In the genomic region with DNA sequence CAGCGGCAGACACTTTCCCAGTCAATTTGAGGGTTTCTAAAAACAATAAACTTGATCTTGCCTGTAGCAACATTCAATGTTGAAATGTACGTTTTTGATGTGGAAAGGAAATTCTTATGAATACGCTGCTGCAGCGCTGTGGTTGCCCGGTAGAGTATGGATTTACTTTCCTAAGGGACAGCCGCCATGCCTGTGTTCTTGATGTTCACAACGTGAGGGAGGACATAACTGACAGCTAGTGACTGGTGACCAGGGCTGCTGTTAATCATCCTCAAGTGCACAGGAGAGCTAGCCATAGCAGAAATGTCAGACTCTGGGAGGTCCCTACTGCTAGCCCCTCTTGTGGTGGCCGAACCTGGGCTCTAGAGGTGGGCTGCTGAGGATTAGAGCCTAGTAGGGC, we compare ENCODE assay signal across 14 mouse cellular contexts. TPM values are rescaled to one million over a fixed set of nuclear protein-coding genes. Genes with fewer than 3 reads are reported as not detected.
A peak's percentile ranks its signal among the peaks of the same experiment; 100 is the strongest.
DNase-seq lines count a peak whose midpoint lies in the region; ATAC-seq lines count a peak whose summit lies in the region.
"Had no signal": no experiment of that assay in that cellular context is flagged by ENCODE, and none has a peak within 500 bp of the region (broad histone marks: within the 10 kb centered on the region; RNA-seq: fewer than 3 reads in every experiment).

No protein-coding gene starts in this region.

- DNase-seq in heart, adult 11 months: peak; percentile 89
- no peak for DNase-seq in heart, postnatal 10 days
- no peak for DNase-seq in kidney, adult 18-20 months
- no peak for DNase-seq in testis, postnatal 10 days (ENCODE audit: low spot score)
- DNase-seq: cerebellum, postnatal 14 days; kidney, adult 11 months had no signal

- no peak overlapping the region for H3K4me3 ChIP-seq in kidney, embryonic 15.5 days (replicated peaks)
- peak overlapping the region; percentile 18; the same call in 1 of the 2 replicates for H3K4me3 ChIP-seq in embryonic facial prominence, embryonic 13.5 days
- no peak overlapping the region for H3K4me3 ChIP-seq in limb, embryonic 15.5 days
- H3K4me3 ChIP-seq: liver, embryonic 12.5 days had no signal

- H3K4me1 ChIP-seq in kidney, embryonic 15.5 days: peaks cover 37% of the 10 kb centered on the region
- H3K4me1 ChIP-seq in embryonic facial prominence, embryonic 13.5 days: peaks cover 81% of the 10 kb centered on the region
- peaks cover 63% of the 10 kb centered on the region for H3K4me1 ChIP-seq in limb, embryonic 15.5 days
- H3K4me1 ChIP-seq: liver, embryonic 12.5 days had no signal

- H3K27me3 ChIP-seq in kidney, embryonic 15.5 days: no peaks in the 10 kb centered on the region
- H3K27me3 ChIP-seq in embryonic facial prominence, embryonic 13.5 days: no peaks in the 10 kb centered on the region
- no peaks in the 10 kb centered on the region for H3K27me3 ChIP-seq in limb, embryonic 15.5 days
- H3K27me3 ChIP-seq: liver, embryonic 12.5 days had no signal

- ATAC-seq in kidney, embryonic 15.5 days (replicated peaks; ENCODE audit: low FRiP score): no peak
- no peak for ATAC-seq in embryonic facial prominence, embryonic 13.5 days (ENCODE audit: insufficient number of reproducible peaks, insufficient read depth, low FRiP score, low TSS enrichment, low read depth)
- 0 out of 2 replicates have a peak, but pooled peaks have one; percentile 8 for ATAC-seq in limb, embryonic 15.5 days (ENCODE audit: insufficient number of reproducible peaks, low FRiP score, low TSS enrichment, low read depth)
- no peak for ATAC-seq in granulocyte monocyte progenitor cell, adult 5-6 weeks (replicated peaks; ENCODE audit: poor library complexity, severe bottlenecking)
- ATAC-seq: liver, embryonic 12.5 days had no signal

- peak overlapping the region; percentile 82 for H3K27ac ChIP-seq in kidney, embryonic 15.5 days
- H3K27ac ChIP-seq in embryonic facial prominence, embryonic 13.5 days: peak overlapping the region; percentile 100
- H3K27ac ChIP-seq in limb, embryonic 15.5 days: peak overlapping the region; percentile 97
- H3K27ac ChIP-seq: liver, embryonic 12.5 days had no signal

- H3K9me3 ChIP-seq in kidney, embryonic 15.5 days (replicated peaks): no peaks in the 10 kb centered on the region
- H3K9me3 ChIP-seq in embryonic facial prominence, embryonic 13.5 days: no peaks in the 10 kb centered on the region
- no peaks in the 10 kb centered on the region for H3K9me3 ChIP-seq in limb, embryonic 15.5 days
- H3K9me3 ChIP-seq: liver, embryonic 12.5 days had no signal

- H3K9ac ChIP-seq in kidney, embryonic 15.5 days: no peak overlapping the region
- peak overlapping the region; percentile 65 for H3K9ac ChIP-seq in embryonic facial prominence, embryonic 13.5 days
- H3K9ac ChIP-seq in limb, embryonic 15.5 days: no peak overlapping the region
- H3K9ac ChIP-seq: liver, embryonic 12.5 days had no signal

- H3K36me3 ChIP-seq in kidney, embryonic 15.5 days: no peaks in the 10 kb centered on the region
- 0 out of 2 replicates have a peak, but pooled peaks cover 3% of the 10 kb centered on the region for H3K36me3 ChIP-seq in embryonic facial prominence, embryonic 13.5 days
- H3K36me3 ChIP-seq in limb, embryonic 15.5 days: no peaks in the 10 kb centered on the region
- H3K36me3 ChIP-seq: liver, embryonic 12.5 days had no signal

- intact Hi-C loops in heart, postnatal 10 days (cut with DNase I): loop anchor here (5.0 kb wide), 1 partner anchor 208 kb away; no protein-coding TSS in a partner anchor

- 29% methylated on average over 8 of the region's 8 CpGs for WGBS in kidney, embryonic 15.5 days
- 11% methylated on average over 8 of the region's 8 CpGs for WGBS in embryonic facial prominence, embryonic 13.5 days
- 13% methylated on average over 8 of the region's 8 CpGs for WGBS in limb, embryonic 15.5 days

- H3K4me2 ChIP-seq in kidney, embryonic 15.5 days: no peak overlapping the region
- peak overlapping the region; percentile 48 for H3K4me2 ChIP-seq in embryonic facial prominence, embryonic 13.5 days
- H3K4me2 ChIP-seq in limb, embryonic 15.5 days: peak overlapping the region; percentile 29
- H3K4me2 ChIP-seq: liver, embryonic 12.5 days had no signal

RNA-seq across cellular contexts. Expression of gene 4930558K02Rik, which starts 29.6 kb away (rescaled TPM):
- total RNA-seq in heart, postnatal 10 days (2021): not detected
- not detected in 2 replicates for polyA plus RNA-seq in kidney, embryonic 15.5 days (2015; fragmentation: Nextera tagmentation; extraction: Ambion mirVana)
- polyA plus RNA-seq in embryonic facial prominence, embryonic 13.5 days (2015; fragmentation: Nextera tagmentation; extraction: Ambion mirVana): not detected in 2 replicates
- not detected in 2 replicates for polyA plus RNA-seq in limb, embryonic 15.5 days (2015; fragmentation: Nextera tagmentation; extraction: Ambion mirVana)
- not detected in 2 replicates for total RNA-seq in granulocyte monocyte progenitor cell, adult 5-6 weeks (2014; fragmentation: Nextera tagmentation)
- total RNA-seq in granulocyte monocyte progenitor cell, adult 5-6 weeks (2017): not detected in 2 replicates
- total RNA-seq: gastrocnemius, adult 8-10 months; megakaryocyte progenitor cell, adult 5-6 weeks had no signal
- polyA plus RNA-seq: C2C12; liver, embryonic 12.5 days had no signal

RNA-seq across cellular contexts. Expression of gene Pigc, which starts 40.1 kb away (rescaled TPM):
- total RNA-seq in heart, postnatal 10 days (2021): 10 to 100 TPM; 20.6 to 21.9 TPM
- 39.7 and 40.4 TPM in 2 replicates for polyA plus RNA-seq in kidney, embryonic 15.5 days (2015; fragmentation: Nextera tagmentation; extraction: Ambion mirVana)
- 50.4 and 51.4 TPM in 2 replicates for polyA plus RNA-seq in embryonic facial prominence, embryonic 13.5 days (2015; fragmentation: Nextera tagmentation; extraction: Ambion mirVana)
- 48.2 and 51.4 TPM in 2 replicates for polyA plus RNA-seq in limb, embryonic 15.5 days (2015; fragmentation: Nextera tagmentation; extraction: Ambion mirVana)
- 17.2 and 17.9 TPM in 2 replicates for total RNA-seq in granulocyte monocyte progenitor cell, adult 5-6 weeks (2014; fragmentation: Nextera tagmentation)
- total RNA-seq in granulocyte monocyte progenitor cell, adult 5-6 weeks (2017): 19.0 and 23.6 TPM in 2 replicates
